Mouse (Mus musculus) T-cell, adult 66 days (primary cell): ENCODE measurements around the gene Cyp2b10. TPM values are rescaled to one million over a fixed set of nuclear protein-coding genes. Genes with fewer than 3 reads are reported as not detected.

Experiments used
- total RNA-seq, 2 experiments: library from RNA; stranded (reverse); gene quantifications; 3 replicates in 1 of 2; 4 replicates in 1 of 2; pipeline ENCODE4 v1.2.4; 2023

Gene Cyp2b10
- total RNA-seq, result not detected

DNA sequence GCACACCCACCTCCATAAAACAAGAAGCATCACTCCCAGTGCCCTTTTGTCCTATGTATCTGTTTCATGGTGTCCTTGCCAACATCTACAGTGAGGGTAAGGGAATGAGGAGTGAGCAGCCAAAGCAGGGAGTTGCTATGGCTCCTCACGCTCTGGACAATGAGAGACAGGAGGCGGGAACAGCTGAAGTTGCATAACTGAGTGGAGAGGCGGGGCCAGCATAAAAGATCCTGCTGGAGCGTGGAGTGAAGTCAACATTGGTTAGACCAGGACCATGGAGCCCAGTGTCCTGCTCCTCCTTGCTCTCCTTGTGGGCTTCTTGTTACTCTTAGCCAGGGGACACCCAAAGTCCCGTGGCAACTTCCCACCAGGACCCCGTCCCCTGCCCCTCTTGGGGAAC, at the start of gene Cyp2b10:
TSS of gene Cyp2b10 (plus strand) at position 210 of the 400 bp plus-strand sequence.

Other genes starting within 250 kb of the Cyp2b10 start
- gene Bckdha, start 238.6 kb upstream of the Cyp2b10 start, total RNA-seq, result 10 to 100 TPM; 23.2 to 24.9 TPM
- gene Exosc5, start 238.5 kb upstream of the Cyp2b10 start, total RNA-seq, result 10 to 100 TPM; 61.8 to 67.1 TPM
- under 1 TPM in 1 of 2 experiments, not detected in 1; 0.35 TPM for gene Tmem91, start 222.5 kb upstream of the Cyp2b10 start, total RNA-seq
- 10 to 100 TPM; 24.0 to 24.8 TPM for gene B9d2, start 216.8 kb upstream of the Cyp2b10 start, total RNA-seq
- gene Tgfb1, start 210.6 kb upstream of the Cyp2b10 start, total RNA-seq, result 100 to 1,000 TPM; 147 to 150 TPM
- 100 to 1,000 TPM; 106 to 113 TPM for gene Ccdc97, start 178.5 kb upstream of the Cyp2b10 start, total RNA-seq
- 100 to 1,000 TPM; 223 to 229 TPM for gene Hnrnpul1, start 142.9 kb upstream of the Cyp2b10 start, total RNA-seq
- 1 to 10 TPM; 7.6 to 9.4 TPM for gene Axl, start 108.9 kb upstream of the Cyp2b10 start, total RNA-seq
- gene Cyp2s1, start 80.7 kb upstream of the Cyp2b10 start, total RNA-seq, result 10 to 100 TPM in 1 of 2 experiments, 1 to 10 TPM in 1; 8.5 to 11.1 TPM
- gene Cyp2b13, start 163.9 kb downstream of the Cyp2b10 start, total RNA-seq, result not detected